Mouse (Mus musculus) midbrain, embryonic 11.5 days (tissue): ENCODE measurements around the gene Pdzk1ip1. TPM values are rescaled to one million over a fixed set of nuclear protein-coding genes. Genes with fewer than 3 reads are reported as not detected.
A peak's percentile ranks its signal among the peaks of the same experiment; 100 is the strongest.

Experiments used
- ATAC-seq: fragments of 200-750 bp; cut with Nextera tagmentation; 2 replicates; pipeline ENCODE4 v1.8.0; 2017; ENCODE audit warnings: moderate TSS enrichment, moderate library complexity; ENCODE audit not compliant: low FRiP score
- DNase-seq: peaks from one replicate; pipeline ENCODE4 v3.0.0; 2015; ENCODE audit warnings: low spot score; ENCODE audit errors: missing footprints
- H3K27ac ChIP-seq: fragments of 300-500 bp; sonication (generic); 2 replicates; pipeline ENCODE4 v1.5.1; 2014; ENCODE audit warnings: low read depth, low read length
- H3K27me3 ChIP-seq: fragments of 300-500 bp; sonication (generic); 2 replicates; pipeline ENCODE4 v1.6.1; 2014; ENCODE audit warnings: mild to moderate bottlenecking, low read length, moderate library complexity, mixed read lengths; ENCODE audit not compliant: control insufficient read depth, insufficient read depth
- H3K36me3 ChIP-seq: fragments of 300-500 bp; sonication (generic); 2 replicates; pipeline ENCODE4 v1.6.1; 2014; ENCODE audit warnings: mild to moderate bottlenecking, low read length, moderate library complexity, mixed read lengths; ENCODE audit not compliant: control insufficient read depth, insufficient read depth
- H3K4me1 ChIP-seq: fragments of 300-500 bp; sonication (generic); 2 replicates; pipeline ENCODE4 v1.6.1; 2014; ENCODE audit warnings: low read length; ENCODE audit not compliant: control insufficient read depth, insufficient read depth
- H3K4me2 ChIP-seq: fragments of 300-500 bp; sonication (generic); 2 replicates; pipeline ENCODE4 v1.6.1; 2014; ENCODE audit warnings: mild to moderate bottlenecking, moderate library complexity
- H3K4me3 ChIP-seq: fragments of 300-500 bp; sonication (generic); 2 replicates; pipeline ENCODE4 v1.5.1; 2014; ENCODE audit warnings: low read depth, low read length
- H3K9ac ChIP-seq: fragments of 300-500 bp; sonication (generic); 2 replicates; pipeline ENCODE4 v1.6.1; 2014; ENCODE audit warnings: low read length
- H3K9me3 ChIP-seq: fragments of 300-500 bp; sonication (generic); 2 replicates; pipeline ENCODE4 v1.6.1; 2016; ENCODE audit warnings: low read length; ENCODE audit not compliant: control insufficient read depth
- WGBS: fragments of 180-500 bp; shearing (Covaris S2); extraction: QIAGEN DNeasy Blood & Tissue Kit; methylation state at CpG from one replicate; pipeline ENCODE4 v1.1.7; 2014; 5-methylcytosine and 5-hydroxymethylcytosine counted together
- polyA plus RNA-seq: library from polyadenylated mRNA; unstranded; fragments of >200 nt; fragmentation: Nextera tagmentation; extraction: Ambion mirVana; gene quantifications from 2 replicates; pipeline ENCODE4 v1.2.1, GENCODE M21; 2014

The Pdzk1ip1 gene
- polyA plus RNA-seq, 1 experiment from 2014 or later, result 14.6 TPM

GRCm38 (mm10) chr4:115133085-115133484 lies 44.6 kb downstream of the Pdzk1ip1 start:
- Histone ChIP-seq H3K27me3 (no peaks in the 10 kb centered on the region), H3K4me2 (peak overlapping the region; percentile 57; the same call in 1 of the 2 replicates), H3K27ac (no peak overlapping the region), H3K4me3 (no peak overlapping the region), H3K9me3 (no peaks in the 10 kb centered on the region), H3K9ac (no peak overlapping the region), H3K4me1 (peaks cover 3% of the 10 kb centered on the region), H3K36me3 (no peaks in the 10 kb centered on the region)
- ATAC-seq (no peak), DNase-seq (no peak)
- 5% methylated on average over 5 of the region's 5 CpGs for WGBS

- no peak within 1 kb of the TSS for H3K27ac ChIP-seq
- peak within 1 kb of the TSS; percentile 36 for H3K9ac ChIP-seq
- H3K9me3 ChIP-seq, result no peaks in the 10 kb centered on the region
- H3K27me3 ChIP-seq, result no peaks in the 10 kb centered on the region
- H3K4me2 ChIP-seq, result peak within 1 kb of the TSS; percentile 57
- under 1% methylated on average over 29 of the region's 29 CpGs for WGBS
- H3K4me3 ChIP-seq, result peak within 1 kb of the TSS; percentile 32
- no peaks in the 10 kb centered on the region for H3K36me3 ChIP-seq
- DNase-seq, result peak; percentile 92
- peaks cover 3% of the 10 kb centered on the region for H3K4me1 ChIP-seq
- peak; percentile 88 for ATAC-seq
Observed at GRCm38 (mm10) chr4:115133621-115134295, 45.2 kb downstream of the Pdzk1ip1 start, which contains the start of gene Cyp4x1. Gene Cyp4x1, minus strand, starts transcription at chr4:115134281.

GRCm38 (mm10) chr4:115134296-115134630 lies 45.8 kb downstream of the Pdzk1ip1 start:
- peak overlapping the region; percentile 57 for H3K4me2 ChIP-seq
- ATAC-seq (no peak), DNase-seq (no peak)
- peaks cover 3% of the 10 kb centered on the region for H3K4me1 ChIP-seq
- H3K36me3 ChIP-seq, result no peaks in the 10 kb centered on the region
- no peaks in the 10 kb centered on the region for H3K27me3 ChIP-seq
- H3K9ac ChIP-seq, result no peak overlapping the region
- H3K9me3 ChIP-seq, result no peaks in the 10 kb centered on the region
- H3K4me3 ChIP-seq, result peak overlapping the region; percentile 32; the same call in 1 of the 2 replicates
- 16% methylated on average over 7 of the region's 7 CpGs for WGBS
- no peak overlapping the region for H3K27ac ChIP-seq

Other genes starting within 250 kb of the Pdzk1ip1 start
- 2.0 and 2.4 TPM in 2 replicates for gene Foxd2, start 179.8 kb upstream of the Pdzk1ip1 start, polyA plus RNA-seq
- gene Foxe3, start 162.7 kb upstream of the Pdzk1ip1 start, polyA plus RNA-seq, result 0.44 and 1.1 TPM in 2 replicates
- 145 and 152 TPM in 2 replicates for gene Cmpk1, start 101.5 kb upstream of the Pdzk1ip1 start, polyA plus RNA-seq
- 19.7 and 24.8 TPM in 2 replicates for gene Stil, start 88.5 kb upstream of the Pdzk1ip1 start, polyA plus RNA-seq
- gene Tal1, start 32.3 kb upstream of the Pdzk1ip1 start, polyA plus RNA-seq, result 18.4 and 19.8 TPM in 2 replicates
- 0.90 and 1.4 TPM in 2 replicates for gene Cyp4x1, start 45.6 kb downstream of the Pdzk1ip1 start, polyA plus RNA-seq
- gene Cyp4a29, start 153.4 kb downstream of the Pdzk1ip1 start, polyA plus RNA-seq, result not detected in 2 replicates
- not detected in 2 replicates for gene Cyp4a12a, start 210.3 kb downstream of the Pdzk1ip1 start, polyA plus RNA-seq